18 mouse cellular contexts compared by ENCODE assay signal in genomic region chr5:52119192-52119591, GRCm38 (mm10).
A peak's percentile ranks its signal among the peaks of the same experiment; 100 is the strongest.
DNase-seq lines count a peak whose midpoint lies in the region; ATAC-seq and TF ChIP-seq lines count a peak whose summit lies in the region.
"Had no signal": no experiment of that assay in that cellular context is flagged by ENCODE, and none has a peak within 500 bp of the region (broad histone marks: within the 10 kb centered on the region; RNA-seq: fewer than 3 reads in every experiment).

No protein-coding gene starts in this region.

- H3K4me3 ChIP-seq in kidney, postnatal 0 days (replicated peaks; ENCODE audit: low read depth, low read length), result no peak overlapping the region
- no peak overlapping the region for H3K4me3 ChIP-seq in midbrain, embryonic 11.5 days (ENCODE audit: low read depth, low read length)
- no peak overlapping the region for H3K4me3 ChIP-seq in midbrain, embryonic 10.5 days
- H3K4me3 ChIP-seq: heart, adult 2 months; hindbrain, embryonic 15.5 days; limb, embryonic 13.5 days; liver, embryonic 15.5 days; midbrain, embryonic 12.5 days; myocyte had no signal

- H3K9ac ChIP-seq in kidney, postnatal 0 days (ENCODE audit: low read depth, low read length), result no peak overlapping the region
- H3K9ac ChIP-seq in midbrain, embryonic 11.5 days (ENCODE audit: low read length), result no peak overlapping the region
- H3K9ac ChIP-seq: hindbrain, embryonic 15.5 days; limb, embryonic 13.5 days; liver, embryonic 15.5 days; midbrain, embryonic 12.5 days had no signal

- H3K27me3 ChIP-seq in kidney, postnatal 0 days (ENCODE audit: insufficient read depth, low read length), result peaks cover 7% of the 10 kb centered on the region
- H3K27me3 ChIP-seq in midbrain, embryonic 11.5 days (ENCODE audit: control insufficient read depth, insufficient read depth, low read length), result peaks cover 11% of the 10 kb centered on the region
- peaks cover 36% of the 10 kb centered on the region for H3K27me3 ChIP-seq in midbrain, embryonic 10.5 days (ENCODE audit: low read depth, poor library complexity, severe bottlenecking)

- ATAC-seq in kidney, postnatal 0 days (replicated peaks; ENCODE audit: low FRiP score, low read depth), result no peak
- ATAC-seq in midbrain, embryonic 11.5 days (ENCODE audit: low FRiP score), result no peak
- peak; percentile 61 for ATAC-seq in megakaryocyte, adult 5-6 weeks (ENCODE audit: poor library complexity, severe bottlenecking)

- H3K27ac ChIP-seq in kidney, postnatal 0 days, result no peak overlapping the region
- H3K27ac ChIP-seq in midbrain, embryonic 11.5 days (ENCODE audit: low read depth, low read length), result no peak overlapping the region
- H3K27ac ChIP-seq in midbrain, embryonic 10.5 days (replicated peaks), result no peak overlapping the region
- H3K27ac ChIP-seq: heart, adult 2 months; hindbrain, embryonic 15.5 days; limb, embryonic 13.5 days; liver, embryonic 15.5 days; midbrain, embryonic 12.5 days had no signal

- 77% methylated on average over 2 of the region's 2 CpGs for WGBS in kidney, postnatal 0 days
- 87% methylated on average over 2 of the region's 2 CpGs for WGBS in midbrain, embryonic 11.5 days
- WGBS in midbrain, embryonic 10.5 days, result 74% methylated on average over 2 of the region's 2 CpGs

- H3K9me3 ChIP-seq in kidney, postnatal 0 days (replicated peaks; ENCODE audit: low read length), result no peaks in the 10 kb centered on the region
- H3K9me3 ChIP-seq in midbrain, embryonic 11.5 days (ENCODE audit: control insufficient read depth, low read length), result no peaks in the 10 kb centered on the region
- H3K9me3 ChIP-seq in midbrain, embryonic 10.5 days (replicated peaks), result no peaks in the 10 kb centered on the region
- H3K9me3 ChIP-seq: hindbrain, embryonic 15.5 days; limb, embryonic 13.5 days; liver, embryonic 15.5 days; midbrain, embryonic 12.5 days had no signal

- no peak overlapping the region for H3K4me2 ChIP-seq in kidney, postnatal 0 days (ENCODE audit: low read length)
- no peak overlapping the region for H3K4me2 ChIP-seq in midbrain, embryonic 11.5 days
- H3K4me2 ChIP-seq: hindbrain, embryonic 15.5 days; limb, embryonic 13.5 days; liver, embryonic 15.5 days; midbrain, embryonic 12.5 days had no signal

- H3K4me1 ChIP-seq in kidney, postnatal 0 days (replicated peaks; ENCODE audit: insufficient read depth, low read length), result peaks cover 10% of the 10 kb centered on the region
- H3K4me1 ChIP-seq in midbrain, embryonic 11.5 days (ENCODE audit: control insufficient read depth, insufficient read depth, low read length), result peaks cover 7% of the 10 kb centered on the region
- peaks cover 21% of the 10 kb centered on the region for H3K4me1 ChIP-seq in midbrain, embryonic 10.5 days

- TF ChIP-seq CTCF in kidney, postnatal 0 days (IDR thresholded peaks at IDR 0.05; ENCODE audit: low read depth), result peak; percentile 52

- no peaks in the 10 kb centered on the region for H3K36me3 ChIP-seq in kidney, postnatal 0 days (ENCODE audit: insufficient read depth, low read length)
- H3K36me3 ChIP-seq in midbrain, embryonic 11.5 days (ENCODE audit: control insufficient read depth, insufficient read depth, low read length), result no peaks in the 10 kb centered on the region
- no peaks in the 10 kb centered on the region for H3K36me3 ChIP-seq in midbrain, embryonic 10.5 days
- H3K36me3 ChIP-seq: hindbrain, embryonic 15.5 days; limb, embryonic 13.5 days; liver, embryonic 15.5 days; midbrain, embryonic 12.5 days had no signal

- peak; percentile 73 for DNase-seq in kidney, postnatal 0 days (ENCODE audit: low spot score)
- DNase-seq in kidney, adult 9 months, result no peak
- peak; percentile 77 for DNase-seq in midbrain, embryonic 11.5 days (ENCODE audit: low spot score, missing footprints)
- no peak for DNase-seq in midbrain, embryonic 10.5 days (ENCODE audit: low spot score)
- no peak for DNase-seq in adrenal gland, adult 2 months
- DNase-seq in adrenal gland, adult (ENCODE audit: inconsistent age in 2 of 2, low spot score in 1 of 2), result no peak
- DNase-seq: gastrocnemius, postnatal 14 days; heart, adult 2 months; heart, postnatal 36 days; kidney, adult 18-20 months; kidney, postnatal 14 days; thymus, postnatal 36 days had no signal

Comparison
In these comparisons a context has a peak if more than half of its experiments do, and no peak if none do; other contexts are left out.
1. DNase-seq: peak in kidney, postnatal 0 days (single experiment) and midbrain, embryonic 11.5 days (single experiment); none in kidney, adult 9 months (single experiment), midbrain, embryonic 10.5 days (single experiment), adrenal gland, adult 2 months (single experiment) and adrenal gland, adult (0 of 2).